Mouse (Mus musculus): ENCODE results near the gene Vti1a.

Gene Vti1a

DNA sequence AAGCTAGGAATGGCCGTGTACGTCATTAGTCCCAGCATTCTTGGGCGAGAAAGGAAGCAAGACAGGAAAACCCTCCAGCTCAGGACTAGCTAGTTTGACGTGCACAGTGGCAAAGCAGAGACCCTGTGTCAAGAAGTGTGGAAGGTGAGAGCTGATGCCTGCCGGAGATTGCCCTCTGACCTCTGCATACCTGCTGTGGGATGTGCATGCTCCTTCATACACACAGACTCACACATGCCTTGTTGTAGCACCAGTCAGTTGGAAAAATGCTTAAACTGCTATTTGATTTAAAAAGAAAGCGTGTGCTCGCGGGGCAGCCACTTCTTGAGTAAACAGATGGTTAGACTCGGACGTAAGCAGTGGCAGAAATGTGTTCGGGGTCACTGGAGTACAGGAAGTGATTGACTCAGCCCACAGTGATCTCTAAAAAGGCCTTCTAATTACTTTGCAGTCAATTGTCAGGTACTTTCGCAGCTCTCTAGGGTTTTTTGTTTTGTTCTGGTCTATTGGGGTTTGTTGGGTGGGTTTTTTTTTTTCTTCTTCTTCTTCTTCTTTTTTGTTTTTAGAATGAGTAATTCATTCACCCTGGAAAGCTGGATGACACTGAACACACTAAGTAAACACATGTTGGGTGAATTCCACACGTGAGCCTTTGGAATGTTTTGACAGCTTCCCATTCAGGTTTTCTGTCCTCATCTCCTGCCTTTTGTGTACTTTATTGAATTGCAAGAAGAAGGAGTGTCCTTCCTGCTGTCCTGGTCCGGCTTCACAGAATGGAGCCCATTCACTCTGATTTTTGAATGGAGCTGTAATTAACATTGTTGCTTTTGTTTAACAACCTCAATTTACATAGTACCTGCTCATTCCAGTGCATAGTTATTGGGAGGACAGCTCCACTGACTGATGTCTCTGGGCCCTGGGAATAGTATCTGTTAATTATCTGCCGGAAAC lies 175.3 kb downstream of the Vti1a start:
- in situ Hi-C loops (cut with MboI; ENCODE audit: unreplicated experiment in 2 of 2) = loop anchor here in 1 of 2 experiments (5.0 kb wide), 1 partner anchor 36 kb away; no protein-coding TSS in a partner anchor

DNA sequence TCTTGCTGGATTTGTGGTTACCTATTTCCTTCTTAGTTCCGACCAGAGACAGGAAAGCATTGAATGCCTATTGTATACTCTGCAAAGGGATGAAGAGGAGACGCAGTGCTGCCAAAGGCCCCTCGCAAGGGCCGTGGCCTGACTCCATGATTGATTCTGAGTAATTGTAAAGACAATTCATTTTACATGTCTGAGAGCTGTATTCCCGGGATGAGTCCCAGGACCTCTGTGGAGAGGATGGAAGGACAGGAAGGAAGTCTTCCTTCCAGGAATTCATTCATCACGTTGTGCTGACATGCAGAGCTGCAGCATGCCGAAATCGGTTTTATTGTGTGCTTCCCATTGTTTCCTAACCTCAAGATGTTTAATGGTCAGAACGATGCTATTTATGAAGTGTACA lies 180.2 kb downstream of the Vti1a start:
- in situ Hi-C loops (cut with MboI; ENCODE audit: unreplicated experiment in 2 of 2) = no loop called here

DNA sequence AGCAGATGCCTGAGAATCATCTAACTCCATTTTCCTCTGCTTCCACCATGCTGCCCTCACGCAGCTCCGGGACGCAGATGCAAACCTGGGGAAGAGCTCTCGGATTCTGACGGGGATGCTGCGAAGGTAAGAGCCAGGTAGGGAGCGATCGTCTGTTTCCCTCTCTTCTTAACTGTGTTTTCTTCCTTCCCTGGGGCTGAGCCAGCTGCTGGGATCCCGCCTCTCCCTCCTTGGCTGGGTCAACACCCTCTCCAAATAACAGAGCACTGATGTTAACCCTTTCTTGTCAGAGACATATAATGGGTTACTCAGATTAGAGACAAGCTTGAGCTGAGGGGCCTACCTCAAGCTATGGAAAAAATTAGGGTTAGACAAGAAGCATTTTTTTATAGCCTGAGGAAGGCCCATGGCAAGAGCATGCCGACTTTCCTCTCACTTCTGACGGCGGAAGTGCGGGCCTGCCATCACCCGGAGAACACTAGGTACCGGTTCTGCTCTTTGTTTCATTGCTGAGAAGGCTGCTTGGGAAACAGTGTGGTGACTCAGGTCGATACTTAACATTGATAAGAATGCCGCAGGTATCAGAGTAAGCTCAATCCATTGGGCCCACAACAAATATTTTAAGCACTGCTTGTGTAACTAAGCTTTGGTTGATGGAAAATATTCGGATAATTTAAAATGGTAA lies 183.2 kb downstream of the Vti1a start:
- in situ Hi-C loops (cut with MboI; ENCODE audit: unreplicated experiment in 2 of 2) = no loop called here

DNA sequence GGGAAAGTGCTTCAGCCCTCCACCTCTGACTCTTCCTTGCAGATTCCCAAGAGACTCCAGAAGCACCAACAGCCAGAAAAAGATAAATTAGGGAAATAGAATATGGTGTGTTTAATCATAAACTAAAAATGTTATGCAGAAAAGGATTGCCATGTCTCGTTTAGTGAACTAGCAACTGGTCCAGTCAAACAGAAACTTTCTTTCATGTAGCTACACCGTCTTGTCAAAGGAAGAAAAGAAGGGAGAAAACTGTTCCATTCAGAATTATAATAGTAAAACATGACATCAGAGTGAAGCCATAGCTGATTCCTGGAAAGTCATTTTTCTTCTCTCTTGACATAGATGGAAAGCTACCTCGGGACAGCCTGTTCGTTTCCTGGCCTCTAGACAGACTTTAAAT lies 185.9 kb downstream of the Vti1a start:
- in situ Hi-C loops (cut with MboI; ENCODE audit: unreplicated experiment in 2 of 2) = no loop called here

DNA sequence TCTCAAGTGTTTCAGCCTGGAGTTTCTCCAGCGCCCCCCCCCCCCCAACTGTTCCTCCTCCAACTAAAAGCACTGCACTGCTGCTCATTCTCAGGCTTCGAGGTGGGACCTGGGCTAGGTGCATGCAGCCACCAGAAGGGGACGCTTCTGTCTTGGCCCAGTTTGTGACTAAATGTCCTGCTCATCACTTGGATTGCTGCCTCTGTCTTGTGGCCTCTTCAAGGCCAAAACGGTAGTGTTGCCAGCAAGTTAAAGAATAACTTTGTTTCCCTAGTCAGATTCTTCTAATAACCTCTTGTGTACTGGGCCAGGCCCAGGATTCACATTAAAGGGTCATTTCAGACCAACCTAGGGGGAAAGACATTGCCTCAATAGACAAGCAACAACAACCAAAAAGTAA lies 187.7 kb downstream of the Vti1a start:
- in situ Hi-C loops (cut with MboI; ENCODE audit: unreplicated experiment in 2 of 2) = no loop called here

DNA sequence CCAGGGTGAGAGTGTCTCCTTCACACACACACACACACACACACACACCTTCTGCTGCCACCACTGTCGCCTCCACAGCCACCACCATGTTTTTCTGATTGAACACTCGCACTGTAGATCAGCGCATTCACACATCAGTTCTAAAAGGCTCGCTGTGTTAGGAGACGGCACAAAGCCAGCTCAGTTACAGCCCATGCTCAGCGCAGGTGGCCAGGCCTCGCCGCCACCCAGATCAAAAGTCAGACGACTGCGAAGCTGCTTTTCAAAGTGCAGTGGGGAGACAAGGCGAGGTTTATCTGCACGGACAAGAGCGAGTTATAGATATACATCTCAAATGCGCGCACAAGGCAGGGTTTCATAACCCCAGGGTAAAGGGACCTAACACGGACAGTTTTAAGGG lies 191.7 kb downstream of the Vti1a start:
- in situ Hi-C loops (cut with MboI; ENCODE audit: unreplicated experiment in 2 of 2) = no loop called here

DNA sequence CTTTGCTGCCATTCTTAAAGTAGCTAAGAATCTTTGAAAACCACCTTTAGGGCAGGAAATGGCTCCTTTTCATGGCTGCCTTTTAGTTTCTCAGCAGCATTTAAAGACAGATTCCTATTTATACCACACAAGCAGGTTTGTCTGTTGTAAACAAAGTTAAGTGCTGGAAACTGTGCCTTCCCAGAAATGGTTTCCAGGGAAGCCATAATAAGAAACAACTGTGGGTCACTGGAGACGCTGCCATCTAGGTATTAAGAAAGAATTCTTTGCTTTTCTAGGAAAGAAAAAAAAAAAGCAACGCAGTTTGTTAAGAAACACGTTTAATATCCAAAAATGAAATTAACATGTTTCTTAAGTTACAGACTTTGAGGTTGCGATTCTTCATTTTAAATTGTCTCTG lies 192.1 kb downstream of the Vti1a start:
- in situ Hi-C loops (cut with MboI; ENCODE audit: unreplicated experiment in 2 of 2) = no loop called here

DNA sequence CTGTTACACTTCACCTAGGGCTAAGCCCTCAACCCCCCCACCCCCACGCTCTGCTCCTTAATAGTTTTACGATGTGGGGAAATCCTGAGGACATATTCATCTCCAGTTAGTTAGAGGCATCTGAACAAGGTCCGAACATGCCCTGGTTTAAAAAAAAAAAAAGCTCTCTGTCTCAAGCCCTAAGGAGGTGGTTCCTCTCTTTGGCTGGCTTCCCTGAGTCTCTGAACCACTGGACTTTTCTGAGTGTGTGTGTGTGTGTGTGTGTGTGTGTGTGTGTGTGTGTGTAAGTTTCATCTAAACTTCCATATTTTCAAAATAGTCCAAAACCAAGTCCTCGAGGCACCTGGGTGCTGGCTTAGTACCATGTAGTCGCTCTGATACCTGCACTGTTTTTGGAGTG lies 192.9 kb downstream of the Vti1a start:
- in situ Hi-C loops (cut with MboI; ENCODE audit: unreplicated experiment in 2 of 2) = no loop called here

DNA sequence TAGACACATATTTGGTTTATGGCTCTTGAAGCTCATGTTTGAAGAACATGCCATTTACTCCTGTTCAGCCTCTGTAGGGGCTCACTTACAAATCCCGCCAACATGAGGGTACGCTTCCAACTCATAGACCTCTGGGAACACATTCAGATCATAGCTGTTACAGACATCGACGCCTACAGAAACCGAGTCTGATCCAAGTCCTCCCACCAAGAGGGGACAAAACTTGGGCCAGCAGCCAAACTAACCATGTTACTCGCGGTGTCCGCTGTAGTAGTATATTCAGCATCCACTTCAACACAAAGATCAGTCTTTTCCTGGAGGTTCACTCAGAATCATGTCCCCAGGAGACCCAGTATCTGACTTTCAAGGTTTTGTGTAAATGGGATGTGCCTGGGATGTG lies 193.5 kb downstream of the Vti1a start:
- in situ Hi-C loops (cut with MboI; ENCODE audit: unreplicated experiment in 2 of 2) = no loop called here

DNA sequence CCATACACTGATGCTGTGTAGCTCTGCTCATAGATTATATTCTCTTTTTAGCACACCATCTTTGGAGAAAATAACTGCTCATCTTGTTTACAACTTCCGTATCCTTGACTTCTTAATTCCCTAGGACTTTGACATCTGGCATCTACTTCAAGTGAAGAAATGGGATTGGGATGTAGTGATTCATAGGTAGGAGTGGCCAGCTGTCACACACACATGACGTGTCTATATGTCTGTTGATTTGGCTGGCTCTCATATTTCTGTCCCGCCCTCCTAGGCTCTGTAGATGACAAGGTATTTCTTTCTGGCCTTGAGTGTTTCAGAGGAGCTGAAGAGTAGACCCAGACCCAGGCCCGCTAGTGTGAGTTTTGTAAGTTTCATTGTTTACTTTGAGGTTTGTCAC lies 197.8 kb downstream of the Vti1a start:
- in situ Hi-C loops (cut with MboI; ENCODE audit: unreplicated experiment in 2 of 2) = no loop called here

DNA sequence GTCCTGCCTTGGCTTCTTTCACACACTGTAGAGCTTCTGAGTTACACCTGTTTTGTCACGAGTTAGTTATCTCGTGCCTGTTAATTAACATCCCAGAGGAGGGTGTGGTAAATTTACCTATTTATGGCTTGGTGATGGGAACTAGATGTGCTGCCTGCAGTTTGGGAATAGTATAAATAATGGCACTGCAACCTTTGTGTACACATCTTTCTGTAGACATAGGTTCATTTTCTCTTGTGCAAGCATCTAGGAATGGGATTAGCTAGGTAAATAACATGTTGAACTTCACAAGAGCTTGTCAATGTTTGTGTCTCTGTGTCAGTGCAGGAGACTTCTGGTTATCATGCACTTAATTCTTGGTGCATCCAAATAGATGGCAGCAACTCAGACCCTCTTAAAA lies 204.1 kb downstream of the Vti1a start:
- in situ Hi-C loops (cut with MboI; ENCODE audit: unreplicated experiment in 2 of 2) = no loop called here

DNA sequence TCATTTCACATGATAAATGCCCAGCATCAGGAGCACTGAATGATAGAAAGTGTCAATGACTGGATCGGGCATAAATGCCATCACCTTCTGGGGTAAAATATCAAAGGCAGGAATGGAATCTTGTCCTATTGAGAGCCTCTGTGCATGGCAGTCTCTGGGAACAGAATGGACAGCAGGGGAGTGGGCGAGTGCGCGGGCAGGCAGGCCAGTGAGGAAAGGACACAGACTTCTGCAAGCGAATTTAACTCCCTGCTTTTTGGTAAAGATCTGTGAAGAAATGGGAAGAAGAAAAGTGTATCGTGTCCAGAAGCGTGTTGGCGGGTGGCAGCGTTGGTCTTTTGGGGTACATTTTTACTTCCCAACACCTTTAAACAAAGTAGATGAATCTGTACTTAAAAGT lies 207.2 kb downstream of the Vti1a start:
- in situ Hi-C loops (cut with MboI; ENCODE audit: unreplicated experiment in 2 of 2) = no loop called here

DNA sequence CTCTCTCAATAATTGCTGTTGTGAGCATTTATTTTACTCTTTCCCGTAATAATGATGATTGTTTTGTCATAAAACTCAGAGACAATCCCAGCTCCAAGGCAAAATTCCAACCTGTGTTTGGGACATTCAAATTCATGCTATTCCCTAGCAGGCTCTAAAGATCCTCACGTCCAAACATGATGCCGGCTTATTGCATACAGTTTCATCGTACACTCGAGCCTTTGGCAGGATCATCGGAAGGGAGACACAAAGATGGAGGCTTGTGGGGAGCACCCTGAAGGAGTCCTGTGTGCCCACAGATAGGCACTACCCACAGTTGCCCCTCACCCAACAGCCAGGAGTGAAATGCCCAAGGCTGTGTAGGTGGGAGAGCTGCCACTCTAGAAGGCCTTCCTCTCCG lies 208.3 kb downstream of the Vti1a start:
- in situ Hi-C loops (cut with MboI; ENCODE audit: unreplicated experiment in 2 of 2) = no loop called here

DNA sequence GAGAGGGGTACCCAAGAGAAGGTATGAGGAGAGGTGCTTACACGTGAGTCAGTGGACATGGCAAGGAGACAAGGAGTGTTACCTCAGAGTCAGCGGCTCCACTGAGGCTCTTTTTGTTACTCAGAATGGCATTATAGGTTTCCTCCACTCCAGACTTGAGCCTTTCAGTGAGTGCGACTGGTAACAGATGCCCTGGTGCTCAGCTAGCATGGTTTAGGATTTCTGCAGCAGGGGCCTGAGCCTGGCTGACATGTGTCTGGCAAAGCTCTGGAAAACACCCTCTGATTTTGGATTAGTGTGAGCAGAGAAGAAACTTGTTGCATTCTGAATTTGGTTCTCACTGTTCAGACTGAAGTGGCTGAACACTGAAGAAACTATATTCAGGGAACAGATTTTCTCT lies 209.0 kb downstream of the Vti1a start:
- in situ Hi-C loops (cut with MboI; ENCODE audit: unreplicated experiment in 2 of 2) = loop anchor here in 1 of 2 experiments (5.0 to 25.0 kb wide), 3 partner anchors 33 to 413 kb away; no protein-coding TSS in a partner anchor

DNA sequence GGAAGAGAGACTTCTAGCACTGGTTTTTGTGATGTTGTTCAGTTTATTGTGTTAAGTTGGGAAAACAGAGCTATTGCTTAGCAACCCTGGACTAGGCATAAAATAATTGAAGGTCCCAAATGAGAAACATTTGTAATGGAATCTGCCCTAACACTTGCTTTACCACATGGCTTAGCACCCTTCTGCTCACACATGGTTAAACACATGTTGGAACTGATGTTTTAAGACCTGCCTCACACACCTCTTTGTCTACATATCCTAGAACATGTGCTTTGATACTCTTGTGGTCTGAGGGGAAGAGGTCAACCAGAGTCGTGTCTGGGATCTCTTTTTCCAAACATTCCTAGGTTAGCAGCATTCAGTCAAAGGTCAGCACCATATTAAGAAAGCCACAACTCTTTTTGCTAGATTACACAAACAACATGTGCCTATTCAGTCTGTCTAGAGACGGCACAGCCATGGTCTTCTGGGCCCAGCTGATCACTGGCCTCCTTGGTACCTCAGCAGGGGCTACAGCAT lies 210.7 kb downstream of the Vti1a start:
- in situ Hi-C loops (cut with MboI; ENCODE audit: unreplicated experiment in 2 of 2) = loop anchor here in 1 of 2 experiments (5.0 to 25.0 kb wide), 3 partner anchors 34 to 414 kb away; no protein-coding TSS in a partner anchor

DNA sequence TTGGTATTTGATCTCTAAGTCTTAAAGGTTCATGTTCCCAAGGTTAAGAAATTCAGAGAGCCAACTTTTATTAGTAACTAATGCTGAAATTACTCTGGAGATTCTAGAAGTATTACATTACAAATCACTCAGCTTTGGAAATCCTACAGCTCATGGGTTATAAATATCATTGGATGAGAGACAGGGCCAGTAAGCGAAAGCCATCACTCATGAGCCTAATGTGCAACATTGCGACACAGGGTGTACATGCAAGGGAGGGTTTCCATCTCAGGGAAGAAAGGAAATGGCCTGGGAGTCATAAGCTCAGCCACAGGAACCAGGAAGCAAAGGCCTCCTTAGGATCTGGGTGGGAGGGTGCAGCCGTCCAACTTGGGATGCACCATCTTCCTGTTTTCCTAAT lies 213.9 kb downstream of the Vti1a start:
- in situ Hi-C loops (cut with MboI; ENCODE audit: unreplicated experiment in 2 of 2) = loop anchor here in 1 of 2 experiments (25.0 kb wide), 1 partner anchor 418 kb away; no protein-coding TSS in a partner anchor

DNA sequence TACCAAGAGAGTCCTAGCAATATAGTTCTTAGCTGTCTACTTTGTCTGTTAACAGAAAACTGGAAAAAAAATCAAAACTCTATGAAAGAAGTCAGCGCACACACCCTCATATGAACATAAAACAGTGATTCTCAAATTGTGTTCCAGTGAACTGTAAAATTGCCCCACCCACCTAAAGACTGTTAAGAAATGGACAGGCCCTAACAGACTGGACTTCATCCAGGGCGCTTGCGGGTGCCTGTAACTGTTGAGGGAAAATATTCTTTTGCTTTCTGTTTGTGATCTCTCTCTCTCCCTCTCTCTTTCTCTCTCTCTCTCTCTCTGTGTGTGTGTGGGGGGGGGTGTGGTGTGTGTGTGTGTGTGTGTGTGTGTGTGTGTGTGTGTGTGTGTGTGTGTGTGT lies 216.6 kb downstream of the Vti1a start:
- in situ Hi-C loops (cut with MboI; ENCODE audit: unreplicated experiment in 2 of 2) = loop anchor here in 1 of 2 experiments (25.0 kb wide), 1 partner anchor 420 kb away; no protein-coding TSS in a partner anchor

DNA sequence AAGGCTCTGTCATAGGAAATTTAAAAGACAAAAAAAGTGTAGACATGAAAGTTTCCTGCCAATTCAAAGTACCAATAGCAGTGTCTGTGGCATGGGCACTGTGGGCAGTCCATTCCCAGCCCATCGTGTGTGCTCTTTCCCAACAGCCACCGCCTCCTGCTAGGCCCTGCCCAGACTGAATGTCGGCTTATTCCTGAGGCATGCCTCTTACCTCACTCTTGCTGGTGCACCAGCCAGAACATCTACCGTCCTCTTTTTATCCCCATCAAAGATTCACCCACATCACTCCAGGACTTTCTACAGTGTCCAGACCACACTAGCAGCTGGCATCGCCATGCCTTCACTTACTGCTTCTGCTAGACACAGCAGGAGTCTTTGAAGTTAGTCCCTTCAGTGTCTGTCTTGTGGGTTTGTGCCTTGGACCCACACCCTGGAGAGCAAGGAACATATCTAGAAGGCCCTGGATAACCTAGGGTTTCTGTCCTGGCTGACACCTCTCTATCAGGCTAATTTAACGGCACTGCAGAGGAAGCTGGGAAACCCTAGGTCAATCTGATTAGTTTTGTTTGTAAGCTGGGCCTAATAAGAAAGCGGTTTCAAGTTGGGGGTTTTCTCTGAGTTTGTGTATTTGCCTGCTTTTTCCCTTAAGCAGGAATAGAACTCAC lies 220.3 kb downstream of the Vti1a start:
- in situ Hi-C loops (cut with MboI; ENCODE audit: unreplicated experiment in 2 of 2) = loop anchor here in 1 of 2 experiments (25.0 kb wide), 1 partner anchor 424 kb away; no protein-coding TSS in a partner anchor

DNA sequence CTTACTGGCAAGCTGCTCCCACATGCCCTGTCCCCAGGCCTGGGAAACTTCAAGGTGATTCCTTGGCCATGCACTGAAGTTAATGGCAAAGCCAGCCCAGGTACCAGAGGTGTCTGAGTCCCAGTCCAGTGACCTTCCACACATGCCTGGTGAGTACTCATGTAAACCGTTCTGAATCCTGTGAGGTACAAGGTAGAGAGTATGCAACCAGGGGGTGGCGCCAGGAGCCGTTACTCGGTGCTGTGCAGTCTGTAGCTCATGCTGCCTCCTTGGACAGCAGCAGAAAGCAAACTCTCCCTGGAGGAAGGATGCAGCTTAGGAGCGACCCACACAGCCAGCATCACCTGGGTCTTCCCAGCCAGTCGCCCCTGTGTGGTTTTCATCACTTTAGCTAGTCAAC lies 221.6 kb downstream of the Vti1a start:
- in situ Hi-C loops (cut with MboI; ENCODE audit: unreplicated experiment in 2 of 2) = loop anchor here in 1 of 2 experiments (25.0 kb wide), 1 partner anchor 425 kb away; no protein-coding TSS in a partner anchor

DNA sequence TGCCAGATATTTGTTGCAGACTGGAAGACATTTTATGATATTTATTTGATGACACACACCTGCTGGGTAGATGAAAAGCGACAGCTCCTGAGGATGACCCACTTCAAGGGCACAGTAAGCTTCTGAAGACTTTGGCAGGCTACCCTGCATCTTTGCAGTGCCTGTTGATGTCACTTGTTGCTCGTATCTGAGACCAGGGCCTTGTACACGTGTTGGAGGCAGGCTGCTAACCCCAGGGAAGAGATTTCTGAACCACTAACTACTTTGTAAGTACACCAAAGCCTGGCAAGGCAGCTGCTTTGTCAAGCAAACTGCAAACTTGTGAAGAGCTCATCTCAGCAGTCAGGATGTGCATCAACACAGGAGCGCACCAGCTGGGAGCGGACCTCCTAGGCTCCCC lies 225.5 kb downstream of the Vti1a start:
- in situ Hi-C loops (cut with MboI; ENCODE audit: unreplicated experiment in 2 of 2) = loop anchor here in 1 of 2 experiments (25.0 kb wide), 1 partner anchor 429 kb away; no protein-coding TSS in a partner anchor
